Mouse (Mus musculus) gastrocnemius, postnatal 36 days (tissue): Measurements from ENCODE around the gene Ubn1. TPM values are rescaled to one million over a fixed set of nuclear protein-coding genes. Genes with fewer than 3 reads are reported as not detected.

ENCODE experiments used
- DNase-seq, 2 experiments: peaks; one replicate each; pipeline ENCODE4 v3.0.0; 2022
- intact Hi-C: fragments of 180-260 bp; cut with DNase I; formaldehyde crosslinking; loops from one replicate; pipeline ENCODE4 v1.15.1; 2025
- total RNA-seq, 2 experiments: library from RNA; stranded (reverse); gene quantifications; 2 replicates each; pipeline ENCODE4 v1.2.3; 2021

The Ubn1 gene
- total RNA-seq, 2 experiments from 2014 or later: 22.6 to 23.5 TPM

- intact Hi-C loops: no loop called here
- DNase-seq: no peak
These were observed 85.8 kb downstream of the Ubn1 start for GRCm38 (mm10) chr16:5135551-5136261.

Other genes with a start within 250 kb of the Ubn1 start
- gene 4930562C15Rik, start 214.6 kb upstream of the Ubn1 start, total RNA-seq: not detected
- gene Ubald1, start 169.7 kb upstream of the Ubn1 start, total RNA-seq: 10 to 100 TPM; 31.9 to 38.9 TPM
- 10 to 100 TPM; 49.4 to 52.7 TPM for gene Mgrn1, start 163.8 kb upstream of the Ubn1 start, total RNA-seq
- 10 to 100 TPM; 12.4 to 12.8 TPM for gene Nudt16l1, start 111.3 kb upstream of the Ubn1 start, total RNA-seq
- gene Anks3, start 85.9 kb upstream of the Ubn1 start, total RNA-seq: 10 to 100 TPM; 12.5 to 13.2 TPM
- gene Sept12, start 52.2 kb upstream of the Ubn1 start, total RNA-seq: not detected
- not detected for gene Smim22, start 42.8 kb upstream of the Ubn1 start, total RNA-seq
- gene Rogdi, start 36.5 kb upstream of the Ubn1 start, total RNA-seq: 1 to 10 TPM; 4.8 to 7.0 TPM
- gene Glyr1, start 194 bp upstream of the Ubn1 start, total RNA-seq: 10 to 100 TPM; 31.5 to 31.9 TPM
- gene Ppl, start 82.4 kb downstream of the Ubn1 start, total RNA-seq: 1 to 10 TPM; 2.0 to 2.9 TPM
- gene Sec14l5, start 97.1 kb downstream of the Ubn1 start, total RNA-seq: 10 to 100 TPM in 1 of 2 experiments, 1 to 10 TPM in 1; 9.5 to 10.3 TPM
- gene Nagpa, start 154.0 kb downstream of the Ubn1 start, total RNA-seq: 1 to 10 TPM; 6.5 to 6.7 TPM
- gene AU021092, start 172.2 kb downstream of the Ubn1 start, total RNA-seq: 1 to 10 TPM; 3.7 to 4.5 TPM
- 1 to 10 TPM; 8.6 to 9.8 TPM for gene Alg1, start 183.6 kb downstream of the Ubn1 start, total RNA-seq
- 1 to 10 TPM; 6.3 to 6.8 TPM for gene Eef2kmt, start 205.9 kb downstream of the Ubn1 start, total RNA-seq